Mouse (Mus musculus) erythroblast, embryonic 14.5 days (primary cell): ENCODE measurements at regions not wholly inside any gene's neighbourhood (a gene's known extent, or its start where the extent isn't known, plus 50 kb on each side); places are given as distances from the start of the nearest gene placed in this dataset.

Source experiments
- H3K27me3 ChIP-seq: 2 replicates; pipeline ENCODE4 v1.6.1; 2012; ENCODE audit warnings: inconsistent platforms; ENCODE audit not compliant: control insufficient read depth
- H3K36me3 ChIP-seq: 2 replicates; pipeline ENCODE4 v1.6.1; 2012; ENCODE audit warnings: mild to moderate bottlenecking, inconsistent platforms; ENCODE audit not compliant: control insufficient read depth
- H3K4me1 ChIP-seq: 2 replicates; pipeline ENCODE4 v1.6.1; 2012; ENCODE audit warnings: inconsistent platforms; ENCODE audit not compliant: control insufficient read depth
- H3K4me3 ChIP-seq: replicated peaks from 2 replicates; pipeline ENCODE3; 2012; ENCODE audit warnings: moderate library complexity, mild to moderate bottlenecking, inconsistent platforms
- H3K9me3 ChIP-seq: 2 replicates; pipeline ENCODE4 v1.6.1; 2012; ENCODE audit warnings: low read length, inconsistent platforms, mixed read lengths; ENCODE audit not compliant: control insufficient read depth
- GATA1 ChIP-seq: IDR thresholded peaks from 2 replicates; pipeline ENCODE4 v1.6.1; 2012; ENCODE audit warnings: low read length, inconsistent platforms, mixed read lengths
- TAL1 ChIP-seq: IDR thresholded peaks from 3 replicates; pipeline ENCODE4 v1.6.1; 2012; ENCODE audit warnings: low read length, inconsistent platforms, mixed read lengths

GRCm38 (mm10) chr4:99348674-99349073, 53.0 kb downstream of the Gm12689 start:
- no peak for TF ChIP-seq GATA1
- no peak for TF ChIP-seq TAL1
- no peaks in the 10 kb centered on the region for H3K36me3 ChIP-seq
- H3K4me1 ChIP-seq, result no peaks in the 10 kb centered on the region
- H3K9me3 ChIP-seq, result no peaks in the 10 kb centered on the region
- H3K4me3 ChIP-seq, result no peak overlapping the region
- no peaks in the 10 kb centered on the region for H3K27me3 ChIP-seq

GRCm38 (mm10) chr4:99353122-99353774, 57.5 kb downstream of the Gm12689 start:
- TF ChIP-seq GATA1 (no peak), TAL1 (no peak)
- no peaks in the 10 kb centered on the region for H3K36me3 ChIP-seq
- H3K4me1 ChIP-seq, result no peaks in the 10 kb centered on the region
- no peaks in the 10 kb centered on the region for H3K9me3 ChIP-seq
- H3K4me3 ChIP-seq, result no peak overlapping the region
- H3K27me3 ChIP-seq, result no peaks in the 10 kb centered on the region

- Histone ChIP-seq H3K27me3 (no peaks in the 10 kb centered on the region), H3K36me3 (no peaks in the 10 kb centered on the region), H3K4me1 (no peaks in the 10 kb centered on the region), H3K9me3 (no peaks in the 10 kb centered on the region), H3K4me3 (no peak overlapping the region)
- TF ChIP-seq TAL1 (no peak), GATA1 (no peak)
These were observed 58.5 kb downstream of the Gm12689 start for GRCm38 (mm10) chr4:99354241-99354640.

GRCm38 (mm10) chr4:99354835-99355234, 59.1 kb downstream of the Gm12689 start:
- Histone ChIP-seq H3K4me3 (no peak overlapping the region), H3K9me3 (peaks cover 2% of the 10 kb centered on the region; the same call in 1 of the 2 replicates), H3K36me3 (no peaks in the 10 kb centered on the region), H3K27me3 (no peaks in the 10 kb centered on the region), H3K4me1 (no peaks in the 10 kb centered on the region)
- no peak for TF ChIP-seq TAL1
- TF ChIP-seq GATA1, result no peak

- H3K9me3 ChIP-seq, result no peaks in the 10 kb centered on the region
- H3K4me3 ChIP-seq, result no peak overlapping the region
- no peaks in the 10 kb centered on the region for H3K36me3 ChIP-seq
These were observed 72.3 kb downstream of the Gm12689 start for GRCm38 (mm10) chr4:99368036-99368435.

GRCm38 (mm10) chr4:99371162-99371561, 75.5 kb downstream of the Gm12689 start:
- Histone ChIP-seq H3K4me3 (no peak overlapping the region), H3K36me3 (no peaks in the 10 kb centered on the region), H3K4me1 (no peaks in the 10 kb centered on the region), H3K27me3 (no peaks in the 10 kb centered on the region), H3K9me3 (no peaks in the 10 kb centered on the region)
- TF ChIP-seq TAL1 (no peak), GATA1 (no peak)

More at GRCm38 (mm10) chr4:99368036-99368435, 72.3 kb downstream of the Gm12689 start:
- no peaks in the 10 kb centered on the region for H3K4me1 ChIP-seq
- H3K27me3 ChIP-seq, result no peaks in the 10 kb centered on the region
- TF ChIP-seq TAL1 (no peak), GATA1 (no peak)

GRCm38 (mm10) chr4:99376171-99376570, 80.5 kb downstream of the Gm12689 start:
- Histone ChIP-seq H3K9me3 (no peaks in the 10 kb centered on the region), H3K27me3 (no peaks in the 10 kb centered on the region), H3K4me3 (no peak overlapping the region), H3K4me1 (no peaks in the 10 kb centered on the region), H3K36me3 (no peaks in the 10 kb centered on the region)
- TF ChIP-seq TAL1 (no peak), GATA1 (no peak)

- Histone ChIP-seq H3K9me3 (no peaks in the 10 kb centered on the region), H3K4me3 (no peak overlapping the region), H3K27me3 (no peaks in the 10 kb centered on the region), H3K36me3 (no peaks in the 10 kb centered on the region), H3K4me1 (no peaks in the 10 kb centered on the region)
- no peak for TF ChIP-seq TAL1
- no peak for TF ChIP-seq GATA1
These were observed 81.2 kb downstream of the Gm12689 start for GRCm38 (mm10) chr4:99376911-99377310.

- Histone ChIP-seq H3K4me1 (no peaks in the 10 kb centered on the region), H3K27me3 (no peaks in the 10 kb centered on the region), H3K36me3 (no peaks in the 10 kb centered on the region), H3K4me3 (no peak overlapping the region), H3K9me3 (no peaks in the 10 kb centered on the region)
- no peak for TF ChIP-seq TAL1
- no peak for TF ChIP-seq GATA1
These were observed 84.3 kb downstream of the Gm12689 start for GRCm38 (mm10) chr4:99379983-99380382.

GRCm38 (mm10) chr4:99385381-99385780, 89.7 kb downstream of the Gm12689 start:
- Histone ChIP-seq H3K9me3 (no peaks in the 10 kb centered on the region), H3K27me3 (no peaks in the 10 kb centered on the region), H3K4me3 (no peak overlapping the region), H3K4me1 (no peaks in the 10 kb centered on the region), H3K36me3 (no peaks in the 10 kb centered on the region)
- TF ChIP-seq TAL1 (no peak), GATA1 (no peak)
